Mouse (Mus musculus): ENCODE results near the gene BC030500. TPM values are rescaled to one million over a fixed set of nuclear protein-coding genes. Genes with fewer than 3 reads are reported as not detected.
A peak's percentile ranks its signal among the peaks of the same experiment; 100 is the strongest.

BC030500 gene
- polyA plus RNA-seq (2012; ENCODE audit: insufficient read depth, insufficient read length, low replicate concordance, missing spikeins), result not detected in 2 replicates

GRCm38 (mm10) chr8:58911677-58912076 is at the start of gene BC030500:
TSS of gene BC030500 (plus strand) at chr8:58911755.
- WGBS, result 4% methylated on average over 14 of the region's 14 CpGs
- Histone ChIP-seq H3K4me3 (ENCODE audit: insufficient read depth, low read depth, low read length) (peak within 1 kb of the TSS; percentile 76), H3K27ac (ENCODE audit: insufficient read depth, low read depth, low read length) (peak within 1 kb of the TSS; percentile 38), H3K4me1 (ENCODE audit: control insufficient read depth, insufficient read depth, low read length) (peaks cover 5% of the 10 kb centered on the region)
- TF ChIP-seq POLR2A (IDR thresholded peaks at IDR 0.05; ENCODE audit: insufficient read depth, low read depth, low read length), result no peak
- TF ChIP-seq CTCF (IDR thresholded peaks at IDR 0.05; ENCODE audit: insufficient read depth, low read depth, low read length), result no peak

- Histone ChIP-seq H3K4me1 (ENCODE audit: control insufficient read depth, insufficient read depth, low read length) (no peaks in the 10 kb centered on the region), H3K4me3 (ENCODE audit: insufficient read depth, low read depth, low read length) (no peak overlapping the region), H3K27ac (ENCODE audit: insufficient read depth, low read depth, low read length) (no peak overlapping the region)
- 14% methylated on average over 1 of the region's 1 CpGs for WGBS
- TF ChIP-seq POLR2A (IDR thresholded peaks at IDR 0.05; ENCODE audit: insufficient read depth, low read depth, low read length), result no peak
- TF ChIP-seq CTCF (IDR thresholded peaks at IDR 0.05; ENCODE audit: insufficient read depth, low read depth, low read length), result no peak
These were observed 25.1 kb upstream of the BC030500 start for GRCm38 (mm10) chr8:58886405-58886804.

- 85% methylated on average over 3 of the region's 3 CpGs for WGBS
- H3K27ac ChIP-seq (ENCODE audit: insufficient read depth, low read depth, low read length), result no peak overlapping the region
- TF ChIP-seq POLR2A (IDR thresholded peaks at IDR 0.05; ENCODE audit: insufficient read depth, low read depth, low read length) (no peak), CTCF (IDR thresholded peaks at IDR 0.05; ENCODE audit: insufficient read depth, low read depth, low read length) (no peak)
- H3K4me1 ChIP-seq (ENCODE audit: control insufficient read depth, insufficient read depth, low read length), result no peaks in the 10 kb centered on the region
- no peak overlapping the region for H3K4me3 ChIP-seq (ENCODE audit: insufficient read depth, low read depth, low read length)
These were observed 21.0 kb upstream of the BC030500 start for GRCm38 (mm10) chr8:58890591-58890990.

GRCm38 (mm10) chr8:58895960-58896359 is 15.6 kb upstream of the BC030500 start:
- TF ChIP-seq CTCF (IDR thresholded peaks at IDR 0.05; ENCODE audit: insufficient read depth, low read depth, low read length), result no peak
- no peak for TF ChIP-seq POLR2A (IDR thresholded peaks at IDR 0.05; ENCODE audit: insufficient read depth, low read depth, low read length)

GRCm38 (mm10) chr8:58904465-58904864 is 7.1 kb upstream of the BC030500 start:
- Histone ChIP-seq H3K4me1 (ENCODE audit: control insufficient read depth, insufficient read depth, low read length) (no peaks in the 10 kb centered on the region), H3K4me3 (ENCODE audit: insufficient read depth, low read depth, low read length) (no peak overlapping the region), H3K27ac (ENCODE audit: insufficient read depth, low read depth, low read length) (no peak overlapping the region)
- 32% methylated on average over 2 of the region's 2 CpGs for WGBS
- no peak for TF ChIP-seq CTCF (IDR thresholded peaks at IDR 0.05; ENCODE audit: insufficient read depth, low read depth, low read length)
- TF ChIP-seq POLR2A (IDR thresholded peaks at IDR 0.05; ENCODE audit: insufficient read depth, low read depth, low read length), result no peak

More at GRCm38 (mm10) chr8:58895960-58896359, 15.6 kb upstream of the BC030500 start:
- Histone ChIP-seq H3K27ac (ENCODE audit: insufficient read depth, low read depth, low read length) (no peak overlapping the region), H3K4me1 (ENCODE audit: control insufficient read depth, insufficient read depth, low read length) (no peaks in the 10 kb centered on the region), H3K4me3 (ENCODE audit: insufficient read depth, low read depth, low read length) (no peak overlapping the region)
- WGBS, result 74% methylated on average over 6 of the region's 6 CpGs

- under 1% methylated on average over 37 of the region's 37 CpGs for WGBS
- no peak for TF ChIP-seq CTCF (IDR thresholded peaks at IDR 0.05; ENCODE audit: insufficient read depth, low read depth, low read length)
- TF ChIP-seq POLR2A (IDR thresholded peaks at IDR 0.05; ENCODE audit: insufficient read depth, low read depth, low read length), result 0 out of 2 replicates have a peak, but pooled peaks have one; percentile 31
- peak within 1 kb of the TSS; percentile 38 for H3K27ac ChIP-seq (ENCODE audit: insufficient read depth, low read depth, low read length)
- peaks cover 5% of the 10 kb centered on the region for H3K4me1 ChIP-seq (ENCODE audit: control insufficient read depth, insufficient read depth, low read length)
- peak within 1 kb of the TSS; percentile 76 for H3K4me3 ChIP-seq (ENCODE audit: insufficient read depth, low read depth, low read length)
These were observed 763 bp downstream of the BC030500 start, which contains the start of gene Galntl6 for GRCm38 (mm10) chr8:58912196-58912839. TSS of gene Galntl6 (minus strand) at chr8:58912640.

GRCm38 (mm10) chr8:58912840-58913639 is 1.5 kb downstream of the BC030500 start:
- Histone ChIP-seq H3K4me3 (ENCODE audit: insufficient read depth, low read depth, low read length) (peak overlapping the region; percentile 76), H3K27ac (ENCODE audit: insufficient read depth, low read depth, low read length) (peak overlapping the region; percentile 38), H3K4me1 (ENCODE audit: control insufficient read depth, insufficient read depth, low read length) (peaks cover 5% of the 10 kb centered on the region)
- TF ChIP-seq POLR2A (IDR thresholded peaks at IDR 0.05; ENCODE audit: insufficient read depth, low read depth, low read length) (no peak), CTCF (IDR thresholded peaks at IDR 0.05; ENCODE audit: insufficient read depth, low read depth, low read length) (no peak)
- WGBS, result 6% methylated on average over 30 of the region's 30 CpGs

- H3K4me1 ChIP-seq (ENCODE audit: control insufficient read depth, insufficient read depth, low read length), result peaks cover 5% of the 10 kb centered on the region
- WGBS, result 63% methylated on average over 3 of the region's 3 CpGs
- H3K27ac ChIP-seq (ENCODE audit: insufficient read depth, low read depth, low read length), result no peak overlapping the region
- TF ChIP-seq CTCF (IDR thresholded peaks at IDR 0.05; ENCODE audit: insufficient read depth, low read depth, low read length) (no peak), POLR2A (IDR thresholded peaks at IDR 0.05; ENCODE audit: insufficient read depth, low read depth, low read length) (no peak)
- H3K4me3 ChIP-seq (ENCODE audit: insufficient read depth, low read depth, low read length), result 0 out of 2 replicates have a peak overlapping the region, but pooled peaks have one; percentile 76
These were observed 2.0 kb downstream of the BC030500 start for GRCm38 (mm10) chr8:58913640-58913968.

GRCm38 (mm10) chr8:58915142-58915541 is 3.6 kb downstream of the BC030500 start:
- WGBS, result 60% methylated on average over 2 of the region's 2 CpGs
- no peak overlapping the region for H3K4me3 ChIP-seq (ENCODE audit: insufficient read depth, low read depth, low read length)
- H3K27ac ChIP-seq (ENCODE audit: insufficient read depth, low read depth, low read length), result no peak overlapping the region
- TF ChIP-seq POLR2A (IDR thresholded peaks at IDR 0.05; ENCODE audit: insufficient read depth, low read depth, low read length) (no peak), CTCF (IDR thresholded peaks at IDR 0.05; ENCODE audit: insufficient read depth, low read depth, low read length) (no peak)
- H3K4me1 ChIP-seq (ENCODE audit: control insufficient read depth, insufficient read depth, low read length), result peaks cover 5% of the 10 kb centered on the region

Data from olfactory bulb, adult 2 months (tissue).